Mouse (Mus musculus): ENCODE measurements around the gene Rab38.

- TF ChIP-seq POLR2A (IDR thresholded peaks at IDR 0.05; ENCODE audit: borderline replicate concordance, extremely low read depth, insufficient read depth, insufficient read length, poor library complexity, severe bottlenecking): no peak
- no peak for TF ChIP-seq CTCF (IDR thresholded peaks at IDR 0.05; ENCODE audit: borderline replicate concordance, extremely low read depth, insufficient read depth, insufficient read length)
These were observed 27.8 kb downstream of the Rab38 start for GRCm38 (mm10) chr7:88457827-88458226.
